Mouse (Mus musculus) right cerebral cortex, postnatal 14 days (tissue): ENCODE measurements around the gene Olfr553.
A peak's percentile ranks its signal among the peaks of the same experiment; 100 is the strongest.
"Not testable (repeated sequence)": the region's sequence is repeated elsewhere in the genome, so short reads cannot be mapped to it uniquely, and the experiment has no call there.

Experiments used
- DNase-seq: peaks from one replicate; pipeline ENCODE4 v3.0.0; 2022

Gene Olfr553

DNA sequence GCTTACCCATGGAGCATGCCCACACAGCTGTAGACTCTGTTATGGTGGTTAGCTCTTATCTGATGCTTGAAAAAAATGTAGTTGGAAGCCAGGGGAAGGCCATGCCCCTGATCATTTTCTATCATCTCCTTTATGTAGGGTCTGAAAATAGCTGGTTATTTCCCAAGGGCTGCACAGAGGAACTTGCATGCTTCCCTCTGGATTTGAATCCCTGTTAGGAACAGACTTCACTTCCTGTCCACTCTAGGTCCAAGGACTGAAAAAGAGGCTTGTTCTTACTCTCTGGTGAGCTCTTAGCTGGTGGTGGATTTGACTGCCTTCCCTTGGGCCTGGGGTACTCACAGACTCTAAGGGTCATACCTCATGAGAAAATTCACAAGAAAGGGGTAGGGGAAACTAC is at the start of gene Olfr553:
Gene Olfr553, minus strand, starts transcription at position 101 of the 400 bp plus-strand sequence.
- DNase-seq: no peak

DNA sequence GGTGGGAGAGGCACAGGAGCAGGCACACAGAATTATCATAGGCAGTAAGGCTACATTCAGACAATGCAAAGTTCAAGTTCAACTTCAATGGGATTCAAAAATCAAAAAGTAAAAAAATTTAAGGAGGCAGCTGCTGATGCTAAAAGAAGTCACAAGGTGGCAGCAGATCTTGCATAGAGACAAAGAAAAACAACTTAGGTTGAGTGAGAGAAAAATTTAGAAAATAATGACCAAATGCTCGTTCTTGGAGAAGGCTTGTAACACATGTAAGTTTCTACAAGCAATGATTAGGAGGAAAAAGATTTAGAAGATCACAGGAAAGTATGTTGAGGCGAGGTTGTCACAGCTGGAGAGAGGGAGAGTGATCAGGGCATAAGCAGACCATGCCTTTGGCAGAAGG is 47.4 kb upstream of the Olfr553 start:
- DNase-seq: no peak

DNA sequence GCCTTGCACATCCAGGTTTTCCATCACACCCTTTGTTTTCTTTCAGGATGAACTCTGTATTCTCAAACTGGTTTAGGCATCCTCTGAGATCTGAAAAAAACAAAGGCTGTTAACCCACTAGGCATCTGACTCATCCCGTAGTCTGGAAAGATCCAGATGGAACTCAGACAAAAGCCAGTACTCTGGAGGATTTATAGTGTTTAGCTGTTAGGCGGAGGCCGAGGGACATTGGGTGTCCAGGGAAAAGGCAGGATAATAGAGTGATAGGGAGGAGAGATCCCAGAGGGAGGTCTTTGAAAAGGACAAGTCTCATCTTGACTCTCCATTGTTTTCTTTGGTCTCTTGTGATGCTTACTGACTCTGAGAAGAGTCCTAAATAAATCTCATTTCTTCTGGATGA is 46.6 kb upstream of the Olfr553 start, which contains the start of gene Olfr556:
Gene Olfr556, plus strand, starts transcription at position 301 of the 400 bp plus-strand sequence.
- no peak for DNase-seq

DNA sequence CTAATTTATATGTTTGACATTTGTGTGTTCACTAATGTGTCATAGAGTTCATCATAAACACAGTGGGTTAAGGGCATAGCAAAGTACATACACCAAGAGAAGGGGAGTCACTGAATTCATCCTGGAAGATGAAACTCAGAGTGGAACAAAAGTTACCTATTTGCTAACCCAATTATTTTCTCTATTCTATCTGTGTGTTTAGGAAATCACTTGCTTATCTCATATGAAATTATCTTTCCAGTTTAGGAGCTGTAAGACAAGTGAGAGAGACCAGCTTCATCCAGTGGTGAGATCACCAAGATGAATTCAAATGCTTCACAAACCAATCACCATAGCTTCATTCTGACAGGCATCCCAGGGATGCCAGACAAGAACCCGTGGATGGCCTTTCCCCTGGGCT is 40.5 kb upstream of the Olfr553 start, which contains the start of gene Olfr555:
Gene Olfr555, plus strand, starts transcription at position 301 of the 400 bp plus-strand sequence.
- DNase-seq: no peak

DNA sequence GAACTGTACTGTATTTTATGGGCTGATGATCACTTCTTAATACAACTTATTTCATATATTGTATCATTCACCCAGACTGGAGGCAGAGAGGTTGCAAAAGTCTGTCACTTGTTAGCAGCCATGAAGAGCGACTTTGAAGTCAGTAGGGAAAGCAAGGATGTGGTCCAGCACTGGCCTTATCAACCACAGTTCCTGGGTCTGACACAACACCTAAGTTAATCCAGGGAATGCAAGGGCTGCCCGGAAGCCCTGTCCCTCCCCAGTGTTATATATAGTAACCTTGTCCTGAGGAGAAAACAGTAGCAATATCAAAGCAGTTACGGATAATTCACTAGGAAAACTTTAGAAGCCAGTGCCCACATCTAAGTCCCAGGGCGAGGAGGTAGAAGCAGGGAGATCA is 26.9 kb upstream of the Olfr553 start:
- DNase-seq: not testable (repeated sequence)

DNA sequence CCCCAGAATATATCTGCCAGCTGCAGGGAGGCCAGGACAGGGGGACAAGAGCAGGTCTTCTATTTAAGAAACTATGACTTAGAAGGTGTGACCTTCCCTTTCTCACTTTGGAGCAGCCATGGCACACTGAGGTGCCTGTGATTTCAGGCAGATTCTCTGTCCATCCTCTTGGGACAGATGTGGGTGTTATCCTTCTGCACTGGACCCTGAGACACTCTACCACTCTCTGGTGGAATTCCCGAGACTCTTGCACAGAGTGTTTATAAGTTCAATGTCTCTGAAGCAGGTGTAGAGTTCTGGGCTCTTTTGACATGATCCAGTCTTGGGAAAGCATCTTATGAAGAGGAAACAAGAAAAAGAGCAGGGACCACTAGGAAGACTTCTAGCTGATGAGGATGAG is 20.1 kb upstream of the Olfr553 start, which contains the start of gene Olfr554:
Gene Olfr554, plus strand, starts transcription at position 301 of the 400 bp plus-strand sequence.
- no peak for DNase-seq

DNA sequence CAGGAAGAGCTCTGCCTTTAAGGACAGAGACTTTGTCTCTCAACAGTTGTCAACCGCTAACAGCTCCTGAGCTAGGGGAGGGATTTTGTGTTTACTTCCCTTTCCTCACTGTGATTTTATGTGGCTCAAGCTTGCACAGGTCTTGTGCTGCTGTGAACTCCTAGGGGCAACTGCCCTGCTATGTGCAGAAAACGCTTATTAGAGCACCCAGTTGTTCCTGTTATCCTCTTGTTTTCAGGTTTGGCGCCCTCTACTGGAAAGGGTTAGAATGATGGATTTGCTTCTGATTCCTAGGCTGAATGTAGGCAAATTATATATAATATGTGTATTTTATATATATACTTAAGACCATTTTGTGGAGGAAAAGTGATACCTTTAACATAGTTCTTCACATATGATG is 18.6 kb upstream of the Olfr553 start:
- peak; percentile 8 for DNase-seq

DNA sequence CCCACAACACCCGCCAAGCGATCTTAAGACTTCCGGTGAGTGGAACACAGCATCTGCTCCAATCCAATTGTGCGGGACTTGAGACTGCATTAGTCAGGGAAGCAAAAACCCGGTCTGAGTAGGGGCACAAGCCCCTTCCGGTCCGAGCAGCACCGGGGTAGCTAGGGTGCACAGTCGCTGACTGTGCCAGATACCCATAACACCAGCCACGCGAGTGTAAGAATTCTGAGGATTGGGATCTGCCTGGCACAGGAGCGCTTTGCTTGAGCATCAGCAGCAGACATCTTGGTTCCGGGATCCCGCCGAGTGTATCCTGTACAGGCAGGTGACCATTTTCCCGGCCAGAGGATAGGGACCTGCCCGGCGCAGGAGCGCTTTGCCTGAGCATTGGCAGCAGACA is 2.4 kb upstream of the Olfr553 start:
- not testable (repeated sequence) for DNase-seq

DNA sequence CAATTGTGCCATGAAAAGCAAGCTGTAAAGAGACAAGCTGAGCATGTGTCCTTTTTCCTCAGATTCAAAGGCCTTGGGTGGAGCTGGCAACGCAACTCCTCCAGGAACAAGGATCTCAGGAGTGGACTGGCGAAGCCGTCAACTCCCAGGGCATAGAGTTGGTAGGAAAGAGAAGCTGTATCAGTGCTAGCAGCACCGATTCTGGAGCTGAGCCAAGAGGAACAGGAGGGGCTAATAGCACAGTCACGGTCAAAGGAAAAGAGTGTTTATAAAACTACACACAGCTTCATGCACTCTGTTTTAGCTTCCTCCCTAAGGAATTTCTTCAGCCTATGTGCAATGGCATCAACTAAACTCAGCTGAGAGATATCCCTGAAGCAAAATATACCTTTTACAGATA is 1.6 kb upstream of the Olfr553 start:
- no peak for DNase-seq

DNA sequence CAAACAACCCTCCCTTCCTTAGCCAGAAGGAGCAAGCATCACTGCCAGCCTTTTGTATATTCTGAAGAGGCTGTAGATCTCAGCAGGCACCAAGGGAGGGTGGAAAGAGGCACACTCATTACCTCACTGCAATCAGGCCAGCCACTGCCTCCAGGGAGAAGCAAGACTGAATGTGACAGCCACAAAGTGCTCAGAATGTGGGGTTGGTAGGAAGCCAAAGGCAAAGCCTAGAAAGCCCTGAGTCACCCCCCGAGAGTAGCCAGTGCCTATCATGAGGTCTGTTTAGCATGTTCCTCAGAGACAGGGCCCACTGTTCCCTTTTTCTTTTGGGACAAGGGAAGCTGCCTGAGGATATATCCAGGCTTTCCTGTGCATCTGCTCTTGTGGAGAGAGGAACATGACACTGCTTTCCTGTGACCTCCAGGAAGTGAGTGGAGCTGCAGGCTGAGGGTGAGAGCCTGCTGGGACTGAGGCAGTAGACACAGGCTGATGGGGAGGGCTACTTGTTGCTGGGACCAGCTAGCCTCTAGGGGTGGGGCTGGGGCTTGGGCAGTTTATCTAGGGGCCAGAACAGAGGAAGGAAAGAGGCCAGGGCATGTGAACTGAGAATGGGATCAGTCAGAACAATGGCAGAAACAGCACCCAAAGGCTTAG is 20.5 kb downstream of the Olfr553 start, which contains the start of gene Olfr552:
Gene Olfr552, plus strand, starts transcription at position 393 of the 654 bp plus-strand sequence.
- DNase-seq: no peak

DNA sequence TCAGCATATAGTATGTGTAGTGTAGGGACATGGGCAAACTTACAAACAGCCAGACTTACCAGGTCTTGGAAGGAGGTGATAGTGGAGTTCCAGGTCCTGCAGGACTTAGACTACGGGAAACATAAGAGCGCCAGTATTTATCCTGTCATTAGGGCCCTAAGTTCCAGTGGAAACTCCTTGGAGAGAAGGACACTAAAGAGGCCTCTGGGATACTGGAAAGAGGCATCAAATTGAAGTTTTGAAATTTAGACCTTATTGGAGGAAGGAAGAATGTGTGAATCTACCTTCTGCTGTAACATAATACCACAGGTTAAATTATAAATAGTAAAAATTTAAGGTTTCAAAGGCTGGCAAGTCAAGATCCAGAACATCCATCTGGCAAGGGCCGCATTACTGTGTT is 26.2 kb downstream of the Olfr553 start, which contains the start of gene Olfr551:
Gene Olfr551, minus strand, starts transcription at position 101 of the 400 bp plus-strand sequence.
- no peak for DNase-seq

DNA sequence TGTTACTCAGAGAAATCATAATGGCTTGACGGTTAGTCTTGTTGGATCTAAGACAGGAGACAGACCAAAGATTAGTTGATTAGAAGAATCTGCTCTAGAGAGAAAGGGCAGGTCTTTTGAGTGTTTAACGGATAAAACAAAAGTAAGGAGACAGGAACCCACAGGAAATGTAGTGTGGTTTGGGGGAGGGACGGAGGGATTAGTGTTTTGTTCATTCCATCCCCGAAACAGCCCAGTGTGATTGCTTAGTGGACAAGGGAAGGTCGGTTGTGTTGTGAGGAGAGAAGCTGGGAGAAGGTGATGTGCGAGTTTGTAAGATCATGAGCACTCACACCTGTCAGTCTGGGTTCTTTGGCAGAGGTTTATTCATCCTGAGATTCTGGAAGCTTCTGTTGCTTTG is 42.0 kb downstream of the Olfr553 start:
- DNase-seq: no peak

DNA sequence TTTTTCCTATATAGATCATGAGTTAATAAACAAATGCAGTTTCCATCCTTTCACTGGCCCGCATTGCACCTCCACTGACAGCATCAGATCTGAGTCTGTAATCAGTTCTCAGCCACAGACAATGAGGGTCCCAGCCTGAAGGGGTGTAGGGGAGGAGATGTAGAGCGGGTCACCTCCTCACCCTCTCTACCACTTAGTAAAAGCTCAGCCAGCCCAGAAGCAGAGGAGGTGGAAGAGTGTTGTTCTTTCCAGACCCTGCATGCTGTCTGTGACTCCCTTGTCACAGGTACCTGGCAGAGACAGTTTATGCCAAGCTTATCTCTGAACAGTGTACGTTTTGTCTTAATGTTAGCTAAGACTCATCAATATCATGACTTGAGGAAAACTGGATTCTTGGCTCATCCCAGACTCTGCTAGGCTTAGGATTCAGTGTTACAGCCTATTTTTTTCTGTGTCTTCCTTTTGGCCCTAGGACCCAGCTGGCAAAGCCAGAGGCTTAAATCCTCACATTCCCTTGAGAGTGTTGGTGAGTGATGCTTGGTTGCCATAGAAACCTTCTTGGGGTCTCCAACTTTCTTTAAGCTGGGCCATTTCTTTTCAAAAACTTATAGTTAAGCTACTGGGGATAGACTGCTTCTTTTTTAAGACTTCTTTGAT is 44.7 kb downstream of the Olfr553 start:
- DNase-seq: no peak

DNA sequence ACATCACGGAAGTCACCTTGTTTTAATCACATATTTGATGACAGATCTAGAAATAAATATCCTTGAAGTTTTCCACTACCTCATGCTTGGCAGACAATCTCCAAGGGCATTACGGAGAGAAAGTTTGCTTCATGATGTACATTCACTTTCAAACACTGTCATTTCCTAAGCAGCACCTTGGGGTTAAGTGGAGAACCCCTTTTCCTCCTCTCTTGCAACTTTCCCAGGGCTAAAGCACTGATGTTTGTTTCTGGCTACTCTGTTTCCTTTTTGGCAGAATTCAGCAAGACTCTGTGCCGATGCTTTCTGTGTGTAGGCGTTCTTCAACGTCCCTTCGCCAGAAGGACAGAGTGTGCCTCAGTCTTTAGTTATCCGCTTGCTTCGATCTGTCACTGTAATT is 46.9 kb downstream of the Olfr553 start, which contains the start of gene Olfr550:
Gene Olfr550, plus strand, starts transcription at position 301 of the 400 bp plus-strand sequence.
- no peak for DNase-seq

DNA sequence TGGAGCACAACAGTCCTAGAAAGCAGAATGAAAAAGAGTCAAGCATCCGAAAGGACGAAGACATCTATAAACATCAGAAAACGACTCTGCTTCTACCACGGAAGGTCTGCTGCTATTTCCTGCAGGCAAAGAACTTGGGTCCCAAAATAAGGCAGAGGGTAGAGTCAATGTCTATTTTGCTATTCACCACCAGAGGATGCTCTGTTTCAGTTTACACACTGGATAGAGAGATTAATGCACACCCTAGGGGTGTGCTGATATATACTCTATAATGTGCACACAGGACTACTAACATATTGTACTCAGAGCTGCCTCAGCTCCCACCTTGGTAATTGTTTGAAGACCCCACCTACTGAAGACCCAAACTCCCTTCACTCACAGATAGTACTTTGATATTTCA is 51.8 kb downstream of the Olfr553 start:
- no peak for DNase-seq

DNA sequence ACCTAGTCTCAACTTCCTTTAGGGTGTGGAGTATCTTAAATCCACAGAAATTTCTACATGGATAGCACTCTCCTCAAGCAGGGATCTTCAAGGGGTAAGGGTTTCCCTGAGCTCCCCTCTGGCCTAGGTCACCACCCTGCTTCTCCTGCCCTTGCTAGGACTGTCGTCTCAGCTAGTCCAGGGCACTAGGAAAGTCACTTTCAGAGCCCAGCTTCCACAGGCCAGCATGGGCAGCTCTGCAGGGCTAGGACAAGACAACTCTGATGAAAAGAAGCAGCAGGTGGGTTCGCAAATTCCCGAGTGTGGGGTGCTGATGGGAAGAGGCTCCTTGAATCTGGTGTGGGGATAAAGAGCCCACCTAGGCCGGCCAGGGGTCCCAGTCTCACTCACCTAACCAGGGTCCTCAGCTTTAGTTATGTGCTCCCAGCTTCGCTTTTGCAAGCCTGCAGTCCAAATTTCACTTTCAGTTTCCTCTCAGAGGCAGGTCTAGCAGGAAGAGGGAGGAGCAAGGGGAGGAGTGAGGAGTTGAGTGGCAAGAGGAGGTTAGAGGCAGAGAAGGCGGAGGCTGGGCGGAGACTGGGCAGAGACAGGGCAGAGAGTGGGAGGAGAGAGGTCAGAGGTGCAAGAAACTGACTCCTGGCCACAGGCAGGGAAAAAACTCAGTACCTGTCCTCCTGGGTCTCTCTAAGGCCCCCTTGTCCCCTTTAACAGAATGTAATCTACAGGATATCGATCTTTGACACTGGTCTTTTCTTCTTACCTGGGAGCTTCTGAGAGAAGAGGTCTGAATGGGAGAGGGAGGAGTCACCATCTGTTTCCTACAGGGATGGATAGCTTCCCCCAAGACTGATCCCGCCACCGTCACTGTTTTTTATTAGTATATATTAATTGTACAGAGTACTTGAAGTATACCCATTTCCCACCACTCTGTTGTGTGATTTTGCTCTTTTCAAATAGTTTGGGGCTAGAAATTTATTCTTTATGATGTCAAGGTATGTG is 52.7 kb downstream of the Olfr553 start, which contains the start of gene Trim21:
Gene Trim21, minus strand, starts transcription at position 488 of the 999 bp plus-strand sequence.
- peak; percentile 27 for DNase-seq
